Mouse (Mus musculus): Measurements from ENCODE around the gene Gdap2. TPM values are rescaled to one million over a fixed set of nuclear protein-coding genes. Genes with fewer than 3 reads are reported as not detected.

Gene Gdap2
- polyA plus RNA-seq, 1 experiment, result 0.51 TPM

DNA sequence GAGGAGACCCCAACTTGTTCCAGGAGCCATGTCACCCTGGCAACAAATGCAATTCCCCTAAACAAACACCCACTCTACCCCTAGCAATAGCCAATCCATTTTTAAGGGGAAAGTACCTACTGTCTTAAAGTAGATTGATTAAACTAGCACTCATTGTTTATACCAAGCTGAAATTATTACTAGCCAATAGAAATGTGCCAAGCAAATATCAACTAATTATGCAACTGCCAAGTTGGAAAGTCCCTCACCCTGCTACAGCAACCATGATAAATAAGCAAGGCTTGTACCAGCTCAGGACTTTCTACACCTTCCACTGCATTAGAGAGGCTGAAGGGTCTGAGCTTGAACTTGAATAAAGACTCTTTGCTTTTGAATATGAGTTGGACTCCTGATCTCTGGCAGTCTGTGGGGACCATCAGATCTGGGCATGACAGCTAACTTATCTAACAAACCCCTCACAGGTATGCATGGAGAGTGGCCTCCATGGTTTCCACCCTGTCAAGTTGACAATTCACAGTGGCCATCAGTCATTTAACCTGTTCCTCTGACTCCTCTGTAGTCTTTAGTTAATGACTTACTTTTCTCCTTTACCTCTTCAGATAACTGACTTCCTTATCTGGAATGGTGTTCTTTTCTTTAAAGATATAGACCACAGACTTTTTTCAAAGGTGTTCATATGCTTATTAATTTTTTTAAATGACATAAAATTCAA is 74.7 kb downstream of the Gdap2 start:
- Histone ChIP-seq H3K36me3 (replicated peaks; ENCODE audit: low read length) (no peaks in the 10 kb centered on the region), H3K4me3 (replicated peaks) (no peak overlapping the region), H3K4me1 (no peaks in the 10 kb centered on the region), H3K9me3 (0 out of 2 replicates have a peak, but pooled peaks cover 2% of the 10 kb centered on the region), H3K27me3 (replicated peaks) (no peaks in the 10 kb centered on the region)
- TF ChIP-seq FLI1 (IDR thresholded peaks at IDR 0.05; ENCODE audit: low read length) (no peak), GATA1 (IDR thresholded peaks at IDR 0.05; ENCODE audit: borderline replicate concordance, low read length) (no peak)

DNA sequence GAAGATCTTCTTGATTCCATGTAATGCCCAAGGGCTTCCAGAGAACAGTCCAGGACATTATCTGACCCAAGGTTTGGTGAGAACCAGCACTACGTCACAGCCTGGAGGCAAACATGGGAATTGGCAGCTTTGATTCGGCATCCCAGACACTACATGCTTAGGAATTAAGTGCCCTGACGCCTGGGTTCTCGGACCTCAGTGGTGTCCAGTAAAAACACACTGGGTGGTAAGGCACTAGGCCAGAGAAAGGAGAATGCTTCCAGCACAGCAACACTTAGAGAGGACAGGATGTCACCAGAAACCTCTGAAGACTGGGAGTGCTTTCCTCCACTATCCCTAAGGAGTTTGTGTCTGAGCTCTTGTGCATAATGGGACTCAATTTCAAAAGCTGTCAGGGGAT is 80.0 kb downstream of the Gdap2 start:
- no peaks in the 10 kb centered on the region for H3K9me3 ChIP-seq

DNA sequence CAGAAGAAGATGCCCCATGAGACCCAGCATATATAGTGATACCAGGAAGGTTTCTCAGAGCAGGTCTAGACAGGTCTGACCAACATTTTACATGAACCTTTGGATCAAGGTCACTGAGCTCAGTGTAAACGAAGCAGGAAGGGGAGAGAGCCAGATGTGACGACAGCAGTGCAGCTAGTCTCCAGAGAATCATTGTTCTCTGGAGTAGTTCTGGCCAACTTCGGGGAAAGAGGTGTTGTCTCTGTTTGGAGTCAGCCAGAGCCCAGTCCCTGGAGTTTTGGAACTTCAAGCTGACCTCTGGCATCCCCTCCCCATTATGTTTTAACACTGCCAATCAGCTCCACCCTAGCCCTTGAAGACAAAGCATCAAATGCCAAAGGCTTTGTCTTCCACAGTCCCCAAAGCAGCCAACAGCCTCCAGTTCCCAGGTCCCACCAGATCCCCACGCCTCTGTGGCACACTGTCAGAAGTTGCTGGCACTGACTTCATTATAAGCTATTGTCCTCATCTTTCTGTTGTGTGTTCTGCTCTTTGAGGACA is 84.2 kb downstream of the Gdap2 start:
- no peaks in the 10 kb centered on the region for H3K9me3 ChIP-seq
- TF ChIP-seq FLI1 (IDR thresholded peaks at IDR 0.05; ENCODE audit: low read length) (no peak), GATA1 (IDR thresholded peaks at IDR 0.05; ENCODE audit: borderline replicate concordance, low read length) (no peak)
- H3K4me3 ChIP-seq (replicated peaks), result no peak overlapping the region
- H3K36me3 ChIP-seq (replicated peaks; ENCODE audit: low read length), result no peaks in the 10 kb centered on the region
- no peaks in the 10 kb centered on the region for H3K27me3 ChIP-seq (replicated peaks)
- no peaks in the 10 kb centered on the region for H3K4me1 ChIP-seq

More for the DNA sequence above, 80.0 kb downstream of the Gdap2 start:
- Histone ChIP-seq H3K4me3 (replicated peaks) (no peak overlapping the region), H3K27me3 (replicated peaks) (no peaks in the 10 kb centered on the region), H3K4me1 (no peaks in the 10 kb centered on the region), H3K36me3 (replicated peaks; ENCODE audit: low read length) (no peaks in the 10 kb centered on the region)
- TF ChIP-seq FLI1 (IDR thresholded peaks at IDR 0.05; ENCODE audit: low read length) (no peak), GATA1 (IDR thresholded peaks at IDR 0.05; ENCODE audit: borderline replicate concordance, low read length) (no peak)

Other genes starting within 250 kb of the Gdap2 start
- gene Wdr3, start within 50 bp of the Gdap2 start, polyA plus RNA-seq (2012; ENCODE audit: insufficient read depth, low replicate concordance), result 0.89 and 3.7 TPM in 2 replicates